Mouse (Mus musculus) MEL (cell line): ENCODE results near the gene Tubg1. TPM values are rescaled to one million over a fixed set of nuclear protein-coding genes. Genes with fewer than 3 reads are reported as not detected.
"Not testable (repeated sequence)": the region's sequence is repeated elsewhere in the genome, so short reads cannot be mapped to it uniquely, and the experiment has no call there.

ENCODE experiments used
- DNase-seq: peaks from one replicate; pipeline ENCODE4 v3.0.0; 2011; ENCODE audit warnings: low read depth, low spot score
- H3K27ac ChIP-seq: 2 replicates; pipeline ENCODE4 v1.5.1; 2012; ENCODE audit warnings: low read depth, mild to moderate bottlenecking, control low read depth, low read length, moderate library complexity; ENCODE audit not compliant: control insufficient read depth
- H3K27me3 ChIP-seq, 2 experiments: fragments of 150-350 bp in 1 of 2; sonication (generic) in 1 of 2; 2 replicates each; pipeline ENCODE4 v1.6.1; 2012; ENCODE audit warnings: low read length in 2 of 2, mild to moderate bottlenecking in 2 of 2, improper control_type of control experiment in 1 of 2, moderate library complexity in 1 of 2; ENCODE audit not compliant: insufficient read depth in 2 of 2, control insufficient read depth in 1 of 2
- H3K36me3 ChIP-seq, 2 experiments: 2 replicates each; pipeline ENCODE4 v1.6.1; 2012 to 2014; ENCODE audit warnings: low read length in 2 of 2, improper control_type of control experiment in 1 of 2, inconsistent platforms in 1 of 2, mild to moderate bottlenecking in 1 of 2; ENCODE audit not compliant: insufficient read depth in 2 of 2, control insufficient read depth in 1 of 2
- H3K4me1 ChIP-seq, 2 experiments: fragments of 150-350 bp in 1 of 2; sonication (generic) in 1 of 2; 2 replicates each; pipeline ENCODE4 v1.6.1; 2012; ENCODE audit warnings: low read length in 2 of 2, improper control_type of control experiment in 1 of 2, mild to moderate bottlenecking in 1 of 2; ENCODE audit not compliant: insufficient read depth in 2 of 2, control insufficient read depth in 1 of 2
- H3K4me3 ChIP-seq, 2 experiments: fragments of 150-350 bp in 1 of 2; sonication (generic) in 1 of 2; 2 replicates each; pipeline ENCODE4 v1.5.1; 2012; ENCODE audit warnings: low read depth in 2 of 2, low read length in 2 of 2, mild to moderate bottlenecking in 2 of 2, moderate library complexity in 2 of 2, control low read depth in 1 of 2, improper control_type of control experiment in 1 of 2; ENCODE audit not compliant: control insufficient read depth in 1 of 2, insufficient read depth in 1 of 2
- H3K79me2 ChIP-seq: 2 replicates; pipeline ENCODE4 v1.6.1; 2012; ENCODE audit warnings: mild to moderate bottlenecking, low read length, moderate library complexity; ENCODE audit not compliant: control insufficient read depth, poor library complexity, insufficient read depth
- H3K9ac ChIP-seq: 2 replicates; pipeline ENCODE4 v1.6.1; 2012; ENCODE audit warnings: low read depth, mild to moderate bottlenecking, control low read depth, low read length, moderate library complexity; ENCODE audit not compliant: control insufficient read depth, poor library complexity, severe bottlenecking
- H3K9me3 ChIP-seq: fragments of 150-350 bp; sonication (generic); replicated peaks from 2 replicates; pipeline ENCODE4 v1.6.1; 2012; ENCODE audit warnings: mild to moderate bottlenecking, low read length, improper control_type of control experiment, moderate library complexity; ENCODE audit not compliant: insufficient read depth
- CTCF ChIP-seq, 3 experiments: IDR thresholded peaks in 2 of 3; conservative IDR thresholded peaks in 1 of 3; 2 replicates each; pipeline ENCODE4 v1.5.1; 2011 to 2012; ENCODE audit warnings: low read length in 3 of 3, low read depth in 2 of 3, mild to moderate bottlenecking in 2 of 3, improper control_type of control experiment in 1 of 3, inconsistent platforms in 1 of 3, mixed read lengths in 1 of 3, moderate library complexity in 1 of 3; ENCODE audit not compliant: control insufficient read depth in 1 of 3, insufficient read depth in 1 of 3, poor library complexity in 1 of 3, severe bottlenecking in 1 of 3
- ETS1 ChIP-seq: IDR thresholded peaks from 2 replicates; pipeline ENCODE4 v1.6.1; 2012; ENCODE audit warnings: low read depth, mild to moderate bottlenecking, inconsistent platforms, low read length, improper control_type of control experiment, moderate library complexity
- HCFC1 ChIP-seq: IDR thresholded peaks from 2 replicates; pipeline ENCODE4 v1.6.1; 2012; ENCODE audit warnings: low read depth, mild to moderate bottlenecking, inconsistent platforms, low read length, improper control_type of control experiment, moderate library complexity
- MYB ChIP-seq: IDR thresholded peaks from 2 replicates; pipeline ENCODE4 v1.6.1; 2011; ENCODE audit warnings: mild to moderate bottlenecking, low read depth, low read length, improper control_type of control experiment
- POLR2AphosphoS2 ChIP-seq: IDR thresholded peaks from 2 replicates; pipeline ENCODE4 v1.6.1; 2011; ENCODE audit warnings: low read length, improper control_type of control experiment
- RAD21 ChIP-seq: IDR thresholded peaks from 2 replicates; pipeline ENCODE4 v1.6.1; 2011; ENCODE audit warnings: mild to moderate bottlenecking, low read depth, low read length, improper control_type of control experiment
- RCOR1 ChIP-seq: IDR thresholded peaks from 2 replicates; pipeline ENCODE4 v1.6.1; 2012; ENCODE audit warnings: low read depth, mild to moderate bottlenecking, inconsistent platforms, low read length, improper control_type of control experiment
- TAL1 ChIP-seq: IDR thresholded peaks from 2 replicates; pipeline ENCODE4 v1.6.1; 2012; ENCODE audit warnings: mild to moderate bottlenecking, inconsistent platforms, low read length, moderate library complexity, mixed read lengths
- USF2 ChIP-seq, 2 experiments: IDR thresholded peaks; 2 replicates each; pipeline ENCODE4 v1.6.1; 2011 to 2012; ENCODE audit warnings: improper control_type of control experiment in 2 of 2, low read length in 2 of 2, borderline replicate concordance in 1 of 2, inconsistent platforms in 1 of 2, low read depth in 1 of 2, mild to moderate bottlenecking in 1 of 2; ENCODE audit not compliant: insufficient read depth in 1 of 2
- ZNF384 ChIP-seq: IDR thresholded peaks from 2 replicates; pipeline ENCODE4 v1.6.1; 2012; ENCODE audit warnings: low read depth, mild to moderate bottlenecking, inconsistent platforms, low read length, improper control_type of control experiment
- polyA plus RNA-seq, 2 experiments: library from polyadenylated mRNA; stranded (reverse) in 1 of 2; unstranded in 1 of 2; fragments of >175 nt in 1 of 2; fragments of >200 nt in 1 of 2; gene quantifications; 2 replicates each; pipeline versions ENCODE4 v1.2.1 to v1.2.4; 2012; ENCODE audit warnings: low replicate concordance in 2 of 2, low read depth in 1 of 2; ENCODE audit not compliant: insufficient read length in 2 of 2, insufficient read depth in 1 of 2, missing spikeins in 1 of 2
- total RNA-seq: library from RNA; depleted of rRNA; stranded (reverse); fragments of 300-350 nt; gene quantifications from 2 replicates; pipeline ENCODE4 v1.2.3, GENCODE M21; 2012

Gene Tubg1
- total and polyA plus RNA-seq, 3 experiments = 60.0 to 183 (median 125) TPM

- Histone ChIP-seq H3K27ac (peak overlapping the region; percentile 81), H3K36me3 (peaks cover 2 to 26% of the 10 kb centered on the region in 2 experiments; a peak in 3 of 4 replicates), H3K79me2 (peaks cover 36% of the 10 kb centered on the region), H3K27me3 (no peaks in the 10 kb centered on the region), H3K4me1 (peaks cover 11 to 16% of the 10 kb centered on the region in 2 experiments), H3K9ac (peak overlapping the region; percentile 82), H3K9me3 (no peaks in the 10 kb centered on the region), H3K4me3 (peak overlapping the region; percentile 79 to 81)
- no peak for DNase-seq
- TF ChIP-seq HCFC1 (no peak), TAL1 (no peak), USF2 (IDR thresholded peaks at IDR 0.05; ENCODE audit: borderline replicate concordance in 1 of 2, insufficient read depth in 1 of 2, low read depth in 1 of 2, low read length in 2 of 2) (no peak), CTCF (IDR thresholded peaks at IDR 0.05 in 2 of 3, conservative IDR thresholded peaks at IDR 0.05 in 1 of 3; ENCODE audit: control insufficient read depth in 1 of 3, insufficient read depth in 1 of 3, low read depth in 2 of 3, low read length in 3 of 3, poor library complexity in 1 of 3, severe bottlenecking in 1 of 3) (no peak), MYB (no peak), RCOR1 (no peak), ETS1 (no peak), POLR2AphosphoS2 (no peak), RAD21 (no peak), ZNF384 (no peak)
- TF ChIP-seq, all 39 proteins: peak for 0
These were observed 929 bp downstream of the Tubg1 start for GRCm38 (mm10) chr11:101120545-101121188.

GRCm38 (mm10) chr11:101124494-101124893 lies 4.8 kb downstream of the Tubg1 start:
- H3K4me3 ChIP-seq, DNase-seq, H3K9me3 ChIP-seq, H3K27ac ChIP-seq, H3K27me3 ChIP-seq, H3K4me1 ChIP-seq, H3K9ac ChIP-seq: not testable (repeated sequence)
- H3K36me3 ChIP-seq = peaks cover 5 to 10% of the 10 kb centered on the region in 2 experiments
- peaks cover 10% of the 10 kb centered on the region for H3K79me2 ChIP-seq

- not testable (repeated sequence) for H3K4me3 ChIP-seq, H3K79me2 ChIP-seq, H3K9ac ChIP-seq, H3K27ac ChIP-seq, H3K4me1 ChIP-seq, H3K9me3 ChIP-seq, H3K27me3 ChIP-seq, DNase-seq
- H3K36me3 ChIP-seq = peaks cover 5 to 10% of the 10 kb centered on the region in 2 experiments
These were observed 5.3 kb downstream of the Tubg1 start for GRCm38 (mm10) chr11:101125008-101125407.
